Mouse (Mus musculus) limb, embryonic 14.5 days (tissue): Measurements from ENCODE around the gene E130309D02Rik. TPM values are rescaled to one million over a fixed set of nuclear protein-coding genes. Genes with fewer than 3 reads are reported as not detected.

ENCODE experiments used
- ATAC-seq: fragments of 200-750 bp; cut with Nextera tagmentation; 2 replicates; pipeline ENCODE4 v1.8.0; 2017; ENCODE audit warnings: low read depth, moderate number of reproducible peaks, moderate TSS enrichment; ENCODE audit not compliant: low FRiP score
- DNase-seq: peaks from one replicate; pipeline ENCODE4 v3.0.0-alpha.2; 2015; ENCODE audit warnings: low spot score
- H3K27ac ChIP-seq: fragments of 300-500 bp; sonication (generic); replicated peaks from 2 replicates; pipeline ENCODE4 v1.5.1; 2014; ENCODE audit warnings: low read depth, mild to moderate bottlenecking, low read length, moderate library complexity, mixed read lengths
- H3K27me3 ChIP-seq: fragments of 300-500 bp; sonication (generic); 2 replicates; pipeline ENCODE4 v1.6.1; 2014; ENCODE audit warnings: low read length, mixed read lengths; ENCODE audit not compliant: control insufficient read depth, insufficient read depth
- H3K36me3 ChIP-seq: fragments of 300-500 bp; sonication (generic); 2 replicates; pipeline ENCODE4 v1.6.1; 2014; ENCODE audit warnings: mild to moderate bottlenecking, low read length, moderate library complexity, mixed read lengths; ENCODE audit not compliant: control insufficient read depth, insufficient read depth
- H3K4me1 ChIP-seq: fragments of 300-500 bp; sonication (generic); 2 replicates; pipeline ENCODE4 v1.6.1; 2014; ENCODE audit warnings: antibody characterized with exemption, low read length, mixed read lengths; ENCODE audit not compliant: control insufficient read depth, insufficient read depth
- H3K4me2 ChIP-seq: fragments of 300-500 bp; sonication (generic); replicated peaks from 2 replicates; pipeline ENCODE4 v1.6.1; 2014; ENCODE audit warnings: low read depth, mild to moderate bottlenecking, low read length, moderate library complexity; ENCODE audit not compliant: severe bottlenecking
- H3K4me3 ChIP-seq: fragments of 300-500 bp; sonication (generic); replicated peaks from 2 replicates; pipeline ENCODE4 v1.5.1; 2014; ENCODE audit warnings: low read length
- H3K9ac ChIP-seq: fragments of 300-500 bp; sonication (generic); 2 replicates; pipeline ENCODE4 v1.6.1; 2014; ENCODE audit warnings: mild to moderate bottlenecking, low read depth, low read length, moderate library complexity; ENCODE audit not compliant: severe bottlenecking
- H3K9me3 ChIP-seq: fragments of 300-500 bp; sonication (generic); 2 replicates; pipeline ENCODE4 v1.6.1; 2016; ENCODE audit warnings: low read length; ENCODE audit not compliant: control insufficient read depth
- POLR2A ChIP-seq: fragments of 200-500 bp; IDR thresholded peaks from 2 replicates; pipeline ENCODE4 v1.8.0; 2012; ENCODE audit warnings: inconsistent platforms, mild to moderate bottlenecking, moderate library complexity, borderline replicate concordance; ENCODE audit not compliant: insufficient read depth, insufficient read length; ENCODE audit errors: extremely low read depth
- WGBS: fragments of 180-500 bp; shearing (Covaris S2); extraction: QIAGEN DNeasy Blood & Tissue Kit; methylation state at CpG from one replicate; pipeline ENCODE4 v1.1.7; 2014; 5-methylcytosine and 5-hydroxymethylcytosine counted together
- polyA plus RNA-seq, 2 experiments: library from polyadenylated mRNA; depleted of rRNA in 1 of 2; stranded (reverse) in 1 of 2; unstranded in 1 of 2; fragments of >200 nt; fragmentation: Nextera tagmentation in 1 of 2; extraction: Ambion mirVana in 1 of 2; gene quantifications; 2 replicates each; pipeline versions ENCODE4 v1.2.1 to v1.2.3; 2012 to 2014

E130309D02Rik gene
- polyA plus RNA-seq (2012; rRNA removed) (25.2 and 35.2 TPM in 2 replicates), polyA plus RNA-seq (2014; fragmentation: Nextera tagmentation; extraction: Ambion mirVana) (29.2 and 33.3 TPM in 2 replicates)

DNA sequence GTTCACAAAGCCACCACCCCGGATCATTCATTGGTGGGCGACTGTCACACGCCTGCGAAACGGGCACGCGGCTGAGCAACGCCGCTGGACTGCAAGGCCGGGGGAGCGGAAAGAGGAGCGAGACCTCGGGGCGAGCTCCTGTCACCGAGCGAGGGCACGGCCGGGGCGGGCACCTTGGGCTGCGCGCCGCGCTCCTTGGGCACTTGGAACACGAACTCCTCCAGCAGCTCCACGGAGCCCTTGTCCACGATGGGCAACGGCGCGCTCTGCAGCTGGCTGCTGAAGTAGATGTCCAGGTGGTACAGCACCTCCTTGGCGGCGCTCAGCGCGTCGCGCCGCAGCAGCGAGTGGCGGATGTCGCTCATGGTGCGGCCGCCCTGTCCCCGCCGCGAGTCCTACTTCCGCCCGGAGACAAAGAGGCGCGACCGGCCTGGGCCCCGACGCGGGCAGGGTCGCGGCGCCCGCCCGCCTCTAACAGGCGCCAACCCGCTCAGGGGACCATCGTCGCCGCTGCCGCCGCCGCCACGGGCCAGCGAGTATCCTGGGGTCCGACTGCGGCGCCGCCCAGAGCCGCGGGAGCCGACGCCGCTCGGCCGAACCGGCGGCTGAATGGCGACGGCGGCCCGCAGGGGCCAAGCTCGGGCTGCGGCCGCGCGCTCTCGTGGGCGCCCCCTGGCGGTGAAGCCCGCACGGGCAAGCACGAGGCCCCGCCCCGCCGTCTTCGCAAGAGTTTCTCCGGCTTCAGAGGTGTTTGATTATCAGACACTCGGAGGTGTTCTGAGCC lies at the start of gene E130309D02Rik:
Gene E130309D02Rik (minus strand): TSS at position 631 of the 784 bp plus-strand sequence.
- peak within 1 kb of the TSS; percentile 88 for H3K4me3 ChIP-seq
- under 1% methylated on average over 84 of the region's 101 CpGs for WGBS
- DNase-seq (peak; percentile 57), ATAC-seq (peak; percentile 88)
- H3K9ac ChIP-seq: peak within 1 kb of the TSS; percentile 93
- H3K4me2 ChIP-seq: peak within 1 kb of the TSS; percentile 52
- H3K4me1 ChIP-seq: peaks cover 10% of the 10 kb centered on the region
- no peaks in the 10 kb centered on the region for H3K9me3 ChIP-seq
- TF ChIP-seq POLR2A: peak; percentile 82; the same call in 1 of the 2 replicates
- peaks cover 67% of the 10 kb centered on the region for H3K36me3 ChIP-seq
- H3K27ac ChIP-seq: peak within 1 kb of the TSS; percentile 86
- no peaks in the 10 kb centered on the region for H3K27me3 ChIP-seq

DNA sequence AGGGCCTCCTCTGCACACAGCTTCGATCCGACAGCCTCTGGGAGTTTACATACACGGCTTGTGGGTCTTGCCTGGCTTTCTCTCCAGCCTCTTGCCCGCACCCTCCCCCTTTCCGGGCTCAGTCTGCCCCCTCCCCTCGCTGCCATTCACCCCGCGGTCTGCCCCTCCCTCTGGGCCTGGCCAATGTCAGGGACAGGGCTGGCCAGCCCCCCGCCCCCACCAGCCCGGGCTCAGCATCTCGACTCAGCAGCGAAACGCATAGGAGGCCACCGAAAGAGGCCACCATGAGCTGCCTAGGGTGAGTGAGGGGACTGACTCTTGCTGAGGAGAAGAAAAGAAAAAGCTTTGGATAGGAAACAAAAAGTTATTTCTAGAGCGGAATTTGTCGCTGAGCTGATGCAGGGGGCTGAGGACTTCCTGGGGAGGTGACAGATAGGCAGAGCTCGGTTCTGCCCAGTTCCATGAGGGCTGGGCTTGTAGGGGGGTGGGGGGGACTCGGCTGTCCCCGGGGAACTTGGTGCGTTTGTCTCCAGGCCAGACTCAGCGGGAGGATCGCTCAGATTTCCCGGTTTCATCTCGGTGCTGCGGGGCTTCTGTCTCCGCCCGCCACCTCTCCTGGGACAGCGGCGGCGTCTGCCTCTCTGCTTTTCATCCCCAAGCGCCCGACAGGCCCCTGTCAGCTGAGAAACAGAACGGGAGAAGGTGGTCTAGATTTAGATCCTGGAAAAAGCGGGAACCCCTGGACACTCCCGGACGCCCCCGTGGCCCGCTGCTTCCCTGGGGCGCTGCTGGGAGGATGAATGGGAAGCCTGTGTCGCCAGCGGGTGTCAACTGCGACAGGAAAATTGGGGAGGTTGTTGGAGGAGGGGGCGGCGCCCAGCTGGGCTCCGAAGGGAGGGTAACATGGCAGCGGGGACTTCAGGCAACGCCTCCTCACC lies 48.8 kb upstream of the E130309D02Rik start:
- under 1% methylated on average over 47 of the region's 47 CpGs for WGBS
- H3K36me3 ChIP-seq: no peaks in the 10 kb centered on the region
- H3K27me3 ChIP-seq: peaks cover 41% of the 10 kb centered on the region
- no peak for TF ChIP-seq POLR2A
- H3K4me2 ChIP-seq: peak overlapping the region; percentile 94
- DNase-seq: peak; percentile 27
- peak overlapping the region; percentile 61 for H3K9ac ChIP-seq
- H3K4me3 ChIP-seq: peak overlapping the region; percentile 43
- H3K4me1 ChIP-seq: peaks cover 8% of the 10 kb centered on the region; the same call in 1 of the 2 replicates
- no peak overlapping the region for H3K27ac ChIP-seq
- ATAC-seq: peak; percentile 70
- H3K9me3 ChIP-seq: no peaks in the 10 kb centered on the region

DNA sequence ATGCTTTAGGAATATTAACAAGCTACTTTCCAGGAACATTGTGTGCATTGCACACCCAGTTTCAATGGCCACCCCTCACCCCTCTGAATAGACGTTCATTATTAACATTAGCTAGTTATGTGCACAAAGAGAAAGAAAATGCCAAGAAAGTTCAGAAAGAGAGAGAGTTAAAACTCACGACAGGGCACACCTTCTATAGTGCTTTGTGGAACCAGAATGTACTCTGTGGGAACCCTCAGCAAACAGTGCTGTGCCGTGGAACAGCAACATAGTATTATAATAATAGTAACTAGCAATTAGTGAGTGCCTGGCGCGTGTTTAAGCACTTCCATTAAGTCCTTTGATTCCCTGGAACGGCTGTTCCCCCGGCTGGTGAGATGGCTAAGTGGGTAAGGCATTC lies 46.3 kb upstream of the E130309D02Rik start:
- Histone ChIP-seq H3K27ac (no peak overlapping the region), H3K36me3 (no peaks in the 10 kb centered on the region), H3K4me2 (no peak overlapping the region), H3K27me3 (peaks cover 40% of the 10 kb centered on the region), H3K4me1 (peaks cover 8% of the 10 kb centered on the region; the same call in 1 of the 2 replicates), H3K9me3 (no peaks in the 10 kb centered on the region), H3K4me3 (no peak overlapping the region), H3K9ac (no peak overlapping the region)
- ATAC-seq (no peak), DNase-seq (no peak)
- WGBS: 46% methylated on average over 7 of the region's 7 CpGs
- TF ChIP-seq POLR2A: no peak

DNA sequence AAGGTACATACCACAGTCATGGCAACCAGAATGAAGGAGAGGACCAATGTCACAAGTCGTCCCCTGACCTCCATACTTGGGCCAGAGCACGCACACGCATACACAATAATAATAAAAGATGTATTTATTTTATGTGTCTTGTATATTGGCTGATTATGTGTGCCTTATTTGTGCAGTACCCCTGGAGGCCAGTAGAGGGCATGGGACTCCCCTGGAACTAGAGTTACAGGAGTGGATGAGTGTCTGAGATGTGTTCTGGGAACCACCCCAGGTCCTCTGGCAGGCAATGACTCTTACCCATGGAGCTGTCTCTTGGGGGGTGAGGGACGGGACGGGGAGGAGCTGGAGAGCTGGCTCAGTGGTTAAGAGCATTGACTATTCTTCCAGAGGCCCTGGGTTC lies 44.8 kb upstream of the E130309D02Rik start:
- Histone ChIP-seq H3K36me3 (no peaks in the 10 kb centered on the region), H3K27ac (no peak overlapping the region), H3K4me3 (no peak overlapping the region), H3K27me3 (peaks cover 26% of the 10 kb centered on the region), H3K9me3 (no peaks in the 10 kb centered on the region), H3K9ac (no peak overlapping the region), H3K4me2 (no peak overlapping the region), H3K4me1 (peaks cover 8% of the 10 kb centered on the region; the same call in 1 of the 2 replicates)
- ATAC-seq: no peak
- no peak for TF ChIP-seq POLR2A
- no peak for DNase-seq
- 54% methylated on average over 5 of the region's 5 CpGs for WGBS

DNA sequence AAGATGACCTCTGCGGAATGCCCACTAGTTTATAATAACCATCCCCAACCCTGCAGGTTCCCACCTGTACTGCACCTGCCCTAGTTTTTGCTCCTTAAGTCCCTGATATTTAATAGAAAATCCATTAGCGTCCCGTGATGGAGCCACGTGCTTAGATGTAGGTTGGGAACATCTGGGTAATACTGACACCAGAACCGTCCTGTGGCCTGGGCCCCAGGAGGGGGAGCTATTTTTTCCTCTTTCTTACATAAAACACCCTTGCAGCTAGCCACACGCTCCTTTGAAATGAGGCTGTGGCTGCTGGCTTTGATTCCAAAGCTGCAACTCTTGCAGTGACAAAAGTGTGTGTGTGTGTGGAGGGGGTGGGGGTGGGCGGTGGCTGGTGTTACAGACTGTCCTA lies 44.1 kb upstream of the E130309D02Rik start:
- H3K9me3 ChIP-seq: no peaks in the 10 kb centered on the region
- no peak overlapping the region for H3K27ac ChIP-seq
- H3K4me2 ChIP-seq: no peak overlapping the region
- no peak for TF ChIP-seq POLR2A
- no peak overlapping the region for H3K9ac ChIP-seq
- WGBS: 30% methylated on average over 7 of the region's 7 CpGs
- H3K36me3 ChIP-seq: no peaks in the 10 kb centered on the region
- no peak overlapping the region for H3K4me3 ChIP-seq
- DNase-seq (no peak), ATAC-seq (no peak)
- H3K4me1 ChIP-seq: peaks cover 7% of the 10 kb centered on the region; the same call in 1 of the 2 replicates
- H3K27me3 ChIP-seq: peaks cover 21% of the 10 kb centered on the region; the same call in 1 of the 2 replicates
